In genomic region chr10:42260523-42260922, GRCm38 (mm10) we compare ENCODE assay signal across 13 mouse cellular contexts. TPM values are rescaled to one million over a fixed set of nuclear protein-coding genes. Genes with fewer than 3 reads are reported as not detected.
A peak's percentile ranks its signal among the peaks of the same experiment; 100 is the strongest.
DNase-seq lines count a peak whose midpoint lies in the region; ATAC-seq and TF ChIP-seq lines count a peak whose summit lies in the region.
"Had no signal": no experiment of that assay in that cellular context is flagged by ENCODE, and none has a peak within 500 bp of the region (broad histone marks: within the 10 kb centered on the region; RNA-seq: fewer than 3 reads in every experiment).

No protein-coding gene starts in this region.

- TF ChIP-seq POLR2A in myocyte (IDR thresholded peaks at IDR 0.05; ENCODE audit: insufficient read length, low read depth): no peak

- H3K9me3 ChIP-seq in heart, embryonic 10.5 days: no peaks in the 10 kb centered on the region
- H3K9me3 ChIP-seq: limb, embryonic 12.5 days had no signal

- peak; percentile 70 for ATAC-seq in erythroblast, adult 5-6 weeks (replicated peaks; ENCODE audit: low FRiP score, poor library complexity, severe bottlenecking)
- ATAC-seq: CD4-positive, CD25-positive, alpha-beta regulatory T cell, adult 4 months had no signal

- peak overlapping the region; percentile 62 for H3K4me2 ChIP-seq in myocyte (ENCODE audit: low read depth)
- H3K4me2 ChIP-seq: limb, embryonic 12.5 days had no signal

- no peak overlapping the region for H3ac ChIP-seq in myocyte (ENCODE audit: control insufficient read depth, insufficient read length)

- no peak for DNase-seq in heart, embryonic 10.5 days (ENCODE audit: low spot score)
- DNase-seq in heart, adult 9 months (ENCODE audit: low spot score in 2 of 2): no peak
- DNase-seq in spleen, adult 12 weeks (ENCODE audit: low spot score): peak; percentile 36
- DNase-seq in spleen, postnatal 14 days (ENCODE audit: low spot score in 2 of 2): no peak
- no peak for DNase-seq in adrenal gland, postnatal 10 days
- no peak for DNase-seq in urinary bladder, postnatal 14 days (ENCODE audit: low spot score)
- DNase-seq: gastrocnemius, postnatal 36 days; kidney, adult 9 months; layer of hippocampus, adult 9-11 months had no signal

- no peaks in the 10 kb centered on the region for H3K79me2 ChIP-seq in myocyte (ENCODE audit: control insufficient read depth, insufficient read depth)

- H3K27me3 ChIP-seq in heart, embryonic 10.5 days (ENCODE audit: insufficient read depth, poor library complexity, severe bottlenecking): no peaks in the 10 kb centered on the region
- no peaks in the 10 kb centered on the region for H3K27me3 ChIP-seq in myocyte (ENCODE audit: control insufficient read depth, insufficient read depth, insufficient read length)
- H3K27me3 ChIP-seq: limb, embryonic 12.5 days had no signal

- 33% methylated on average over 8 of the region's 8 CpGs for WGBS in heart, embryonic 10.5 days

- peaks cover 14% of the 10 kb centered on the region for H3K36me3 ChIP-seq in heart, embryonic 10.5 days
- H3K36me3 ChIP-seq in myocyte (ENCODE audit: control insufficient read depth, insufficient read depth): peaks cover 1% of the 10 kb centered on the region

- no peak overlapping the region for H3K4me3 ChIP-seq in heart, embryonic 10.5 days
- no peak overlapping the region for H3K4me3 ChIP-seq in myocyte
- H3K4me3 ChIP-seq: limb, embryonic 12.5 days had no signal

- peak overlapping the region; percentile 49 for H3K27ac ChIP-seq in heart, embryonic 10.5 days
- H3K27ac ChIP-seq: limb, embryonic 12.5 days had no signal

- peaks cover 20% of the 10 kb centered on the region for H3K4me1 ChIP-seq in heart, embryonic 10.5 days

TF ChIP-seq in myocyte, 11 proteins besides CTCF, POLR2A, EP300 and RAD21:
- TF ChIP-seq E2F4 (IDR thresholded peaks at IDR 0.05; ENCODE audit: insufficient read depth) (no peak), MYOD1 (IDR thresholded peaks at IDR 0.05; ENCODE audit: control insufficient read depth in 1 of 3, insufficient read length in 2 of 3, low read depth in 2 of 3) (peak in 1 of 3 experiments; percentile 59), POLR2AphosphoS2 (IDR thresholded peaks at IDR 0.05; ENCODE audit: insufficient read length, low read depth) (no peak)
TF ChIP-seq in myocyte: peak in this region for 1.

RNA-seq across cellular contexts. Expression of gene Foxo3, which starts 16.0 kb away (rescaled TPM):
- polyA plus RNA-seq in heart, embryonic 10.5 days (2016; fragmentation: Nextera tagmentation; extraction: Ambion mirVana): 3.4 and 4.3 TPM in 2 replicates
- total RNA-seq in erythroblast, adult 5-6 weeks (2015; ENCODE audit: low replicate concordance): 160 and 187 TPM in 2 replicates
- 378 and 459 TPM in 2 replicates for total RNA-seq in erythroblast, adult 5-6 weeks (2017; ENCODE audit: low replicate concordance)
- polyA plus RNA-seq in myocyte (2012; fragmentation: generic; extraction: Trizol): 11.2 TPM
- 10 to 100 TPM; 45.4 to 48.2 TPM for total RNA-seq in adrenal gland, postnatal 10 days (2021)
